Mouse (Mus musculus) heart, embryonic 13.5 days (tissue): Measurements from ENCODE around the gene F3. TPM values are rescaled to one million over a fixed set of nuclear protein-coding genes. Genes with fewer than 3 reads are reported as not detected.

Experiments used
- ATAC-seq: fragments of 200-750 bp; cut with Nextera tagmentation; 2 replicates; pipeline ENCODE4 v1.8.0; 2017; ENCODE audit warnings: moderate TSS enrichment; ENCODE audit not compliant: insufficient number of reproducible peaks, low FRiP score, low TSS enrichment; ENCODE audit errors: extremely low read depth
- H3K27ac ChIP-seq: fragments of 300-500 bp; sonication (generic); replicated peaks from 2 replicates; pipeline ENCODE4 v1.5.1; 2015; ENCODE audit warnings: moderate library complexity, mild to moderate bottlenecking, inconsistent platforms
- H3K27me3 ChIP-seq: fragments of 300-500 bp; sonication (generic); replicated peaks from 2 replicates; pipeline ENCODE4 v1.6.1; 2015; ENCODE audit warnings: mild to moderate bottlenecking, inconsistent platforms
- H3K36me3 ChIP-seq: fragments of 300-500 bp; sonication (generic); 2 replicates; pipeline ENCODE4 v1.6.1; 2015; ENCODE audit warnings: mild to moderate bottlenecking, inconsistent platforms
- H3K4me1 ChIP-seq: fragments of 300-500 bp; sonication (generic); 2 replicates; pipeline ENCODE4 v1.6.1; 2015; ENCODE audit warnings: inconsistent platforms
- H3K4me2 ChIP-seq: fragments of 300-500 bp; sonication (generic); 2 replicates; pipeline ENCODE4 v1.6.1; 2015; ENCODE audit warnings: inconsistent platforms, mild to moderate bottlenecking, moderate library complexity
- H3K4me3 ChIP-seq: fragments of 300-500 bp; sonication (generic); 2 replicates; pipeline ENCODE4 v1.5.1; 2015; ENCODE audit warnings: moderate library complexity, mild to moderate bottlenecking, inconsistent platforms
- H3K9ac ChIP-seq: fragments of 300-500 bp; sonication (generic); 2 replicates; pipeline ENCODE4 v1.6.1; 2015; ENCODE audit warnings: inconsistent platforms, mild to moderate bottlenecking, moderate library complexity
- H3K9me3 ChIP-seq: fragments of 300-500 bp; sonication (generic); 2 replicates; pipeline ENCODE4 v1.6.1; 2016; ENCODE audit warnings: inconsistent platforms
- WGBS: fragments of 180-500 bp; shearing (Covaris S2); methylation state at CpG from one replicate; pipeline ENCODE4 v1.1.7; 2015; ENCODE audit warnings: mixed read lengths; 5-methylcytosine and 5-hydroxymethylcytosine counted together
- polyA plus RNA-seq: library from polyadenylated mRNA; unstranded; fragments of >200 nt; fragmentation: Nextera tagmentation; extraction: Ambion mirVana; gene quantifications from 2 replicates; pipeline ENCODE4 v1.2.1, GENCODE M21; 2015

The F3 gene
- polyA plus RNA-seq: 6.0 and 7.3 TPM in 2 replicates

GRCm38 (mm10) chr3:121722971-121723844 is at the start of gene F3:
Gene F3 (plus strand): TSS chr3:121723537.
- WGBS: under 1% methylated on average over 71 of the region's 73 CpGs

GRCm38 (mm10) chr3:121678935-121679334 is 44.4 kb upstream of the F3 start:
- WGBS: 22% methylated on average over 4 of the region's 4 CpGs
- no peak overlapping the region for H3K27ac ChIP-seq
- no peak for ATAC-seq
- no peaks in the 10 kb centered on the region for H3K27me3 ChIP-seq
- H3K9ac ChIP-seq: no peak overlapping the region
- H3K9me3 ChIP-seq: no peaks in the 10 kb centered on the region
- peaks cover 23% of the 10 kb centered on the region for H3K4me1 ChIP-seq
- no peaks in the 10 kb centered on the region for H3K36me3 ChIP-seq
- no peak overlapping the region for H3K4me2 ChIP-seq
- no peak overlapping the region for H3K4me3 ChIP-seq

More at GRCm38 (mm10) chr3:121722971-121723844, at the start of gene F3:
- Histone ChIP-seq H3K36me3 (no peaks in the 10 kb centered on the region), H3K4me3 (peak within 1 kb of the TSS; percentile 74), H3K4me2 (peak within 1 kb of the TSS; percentile 89), H3K9me3 (no peaks in the 10 kb centered on the region), H3K4me1 (peaks cover 34% of the 10 kb centered on the region), H3K9ac (peak within 1 kb of the TSS; percentile 83), H3K27ac (peak within 1 kb of the TSS; percentile 71), H3K27me3 (peaks cover 13% of the 10 kb centered on the region)
- ATAC-seq: peak; percentile 77

- no peak for ATAC-seq
- H3K27ac ChIP-seq: no peak overlapping the region
- no peak overlapping the region for H3K4me3 ChIP-seq
- no peak overlapping the region for H3K4me2 ChIP-seq
- peaks cover 26% of the 10 kb centered on the region for H3K4me1 ChIP-seq
- 40% methylated on average over 3 of the region's 3 CpGs for WGBS
- no peaks in the 10 kb centered on the region for H3K36me3 ChIP-seq
- no peaks in the 10 kb centered on the region for H3K9me3 ChIP-seq
- H3K27me3 ChIP-seq: no peaks in the 10 kb centered on the region
- H3K9ac ChIP-seq: no peak overlapping the region
These were observed 43.9 kb upstream of the F3 start for GRCm38 (mm10) chr3:121679443-121679842.

- no peak overlapping the region for H3K4me3 ChIP-seq
- H3K36me3 ChIP-seq: no peaks in the 10 kb centered on the region
- no peak for ATAC-seq
- no peak overlapping the region for H3K27ac ChIP-seq
- peaks cover 27% of the 10 kb centered on the region for H3K4me1 ChIP-seq
- H3K9ac ChIP-seq: no peak overlapping the region
- H3K9me3 ChIP-seq: no peaks in the 10 kb centered on the region
- H3K27me3 ChIP-seq: no peaks in the 10 kb centered on the region
- H3K4me2 ChIP-seq: no peak overlapping the region
- 49% methylated on average over 3 of the region's 3 CpGs for WGBS
These were observed 43.1 kb upstream of the F3 start for GRCm38 (mm10) chr3:121680187-121680586.

GRCm38 (mm10) chr3:121682439-121683411 is 40.6 kb upstream of the F3 start:
- no peak overlapping the region for H3K4me2 ChIP-seq
- no peak for ATAC-seq
- H3K9ac ChIP-seq: no peak overlapping the region
- H3K27ac ChIP-seq: no peak overlapping the region
- H3K27me3 ChIP-seq: no peaks in the 10 kb centered on the region
- no peaks in the 10 kb centered on the region for H3K9me3 ChIP-seq
- WGBS: 79% methylated on average over 10 of the region's 10 CpGs
- peaks cover 28% of the 10 kb centered on the region for H3K4me1 ChIP-seq
- no peak overlapping the region for H3K4me3 ChIP-seq
- H3K36me3 ChIP-seq: no peaks in the 10 kb centered on the region

DNA sequence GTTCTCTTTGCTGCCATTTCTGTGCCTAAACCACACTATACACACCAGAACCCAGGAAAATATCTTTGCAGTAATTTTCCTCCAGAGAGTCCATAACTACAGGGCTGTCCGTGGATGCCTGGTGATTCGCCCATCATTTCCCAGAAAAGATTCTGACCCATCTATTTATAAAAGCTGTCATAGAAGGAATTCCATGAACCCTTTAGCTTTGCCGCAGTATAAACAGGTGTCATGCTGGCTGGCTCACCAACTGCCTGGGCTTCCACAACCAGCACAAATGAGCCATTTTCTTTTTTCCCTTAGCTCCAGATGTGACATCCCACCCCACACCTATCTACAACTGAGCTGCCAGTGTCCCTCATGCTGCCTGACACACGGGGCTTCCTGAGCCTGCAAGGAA is 38.8 kb upstream of the F3 start:
- WGBS: 42% methylated on average over 4 of the region's 4 CpGs

GRCm38 (mm10) chr3:121684963-121685362 is 38.4 kb upstream of the F3 start:
- Histone ChIP-seq H3K9me3 (no peaks in the 10 kb centered on the region), H3K4me1 (peaks cover 12% of the 10 kb centered on the region), H3K27ac (no peak overlapping the region), H3K4me3 (no peak overlapping the region), H3K4me2 (no peak overlapping the region), H3K27me3 (no peaks in the 10 kb centered on the region), H3K9ac (no peak overlapping the region), H3K36me3 (no peaks in the 10 kb centered on the region)
- no peak for ATAC-seq
- WGBS: 69% methylated on average over 4 of the region's 4 CpGs

More for the DNA sequence above, 38.8 kb upstream of the F3 start:
- Histone ChIP-seq H3K27ac (no peak overlapping the region), H3K9ac (no peak overlapping the region), H3K27me3 (no peaks in the 10 kb centered on the region), H3K9me3 (no peaks in the 10 kb centered on the region), H3K4me3 (no peak overlapping the region), H3K4me2 (no peak overlapping the region), H3K4me1 (peaks cover 12% of the 10 kb centered on the region), H3K36me3 (no peaks in the 10 kb centered on the region)
- no peak for ATAC-seq

DNA sequence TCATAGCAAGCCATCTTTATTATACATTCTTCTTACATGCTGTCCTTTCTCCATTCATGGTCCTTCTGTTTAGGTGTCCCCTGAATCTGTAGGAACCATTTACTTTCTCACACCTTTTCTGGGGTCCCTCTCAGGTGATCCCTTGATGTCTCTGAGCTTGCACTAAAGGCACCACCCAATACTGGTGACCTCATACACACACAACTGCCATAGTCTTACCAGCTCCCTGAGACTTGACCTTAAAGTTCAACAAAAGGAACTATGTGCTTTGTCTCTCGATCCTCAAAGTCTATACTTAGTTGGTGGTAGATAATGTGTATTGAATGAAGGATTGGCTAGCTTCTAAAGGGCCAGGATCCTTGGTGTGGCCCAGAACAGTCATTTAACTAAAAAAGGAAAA is 37.4 kb upstream of the F3 start:
- ATAC-seq: no peak
- no peak overlapping the region for H3K4me3 ChIP-seq
- no peaks in the 10 kb centered on the region for H3K36me3 ChIP-seq
- WGBS: 70% methylated on average over 1 of the region's 1 CpGs
- no peak overlapping the region for H3K9ac ChIP-seq
- no peaks in the 10 kb centered on the region for H3K27me3 ChIP-seq
- no peak overlapping the region for H3K4me2 ChIP-seq
- peaks cover 12% of the 10 kb centered on the region for H3K4me1 ChIP-seq
- no peak overlapping the region for H3K27ac ChIP-seq
- H3K9me3 ChIP-seq: no peaks in the 10 kb centered on the region

DNA sequence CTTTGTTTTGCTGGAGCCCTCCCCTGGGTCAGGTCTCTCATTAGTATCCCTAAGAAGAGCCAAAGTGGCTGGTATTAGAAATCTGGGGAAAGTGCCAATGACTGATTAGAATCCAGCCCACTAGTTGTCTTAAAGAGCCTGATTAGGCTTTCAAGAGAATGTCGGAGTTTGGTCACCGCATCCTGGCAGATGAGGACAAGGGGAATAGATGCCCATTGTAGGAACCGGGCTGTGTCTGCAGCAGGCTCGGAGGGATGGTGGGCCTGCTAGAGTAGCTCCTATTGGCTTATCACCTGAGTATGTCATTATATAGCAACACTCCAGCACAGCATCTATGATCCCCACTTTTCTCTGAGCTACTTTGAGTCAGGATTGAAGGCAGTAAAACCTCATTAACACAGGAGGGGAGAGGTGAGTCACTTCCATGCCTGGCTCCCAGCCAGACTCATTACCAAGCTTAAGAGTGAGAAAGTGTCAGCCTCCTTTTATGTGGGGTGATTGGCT is 36.9 kb upstream of the F3 start:
- Histone ChIP-seq H3K9ac (no peak overlapping the region), H3K27me3 (no peaks in the 10 kb centered on the region), H3K4me1 (peaks cover 12% of the 10 kb centered on the region), H3K4me3 (no peak overlapping the region), H3K9me3 (no peaks in the 10 kb centered on the region), H3K36me3 (no peaks in the 10 kb centered on the region), H3K4me2 (no peak overlapping the region), H3K27ac (no peak overlapping the region)
- 65% methylated on average over 4 of the region's 4 CpGs for WGBS
- no peak for ATAC-seq

GRCm38 (mm10) chr3:121687741-121688140 is 35.6 kb upstream of the F3 start:
- Histone ChIP-seq H3K9ac (no peak overlapping the region), H3K4me1 (peaks cover 12% of the 10 kb centered on the region), H3K4me3 (no peak overlapping the region), H3K27me3 (no peaks in the 10 kb centered on the region; the same call in 1 of the 2 replicates), H3K9me3 (no peaks in the 10 kb centered on the region), H3K27ac (no peak overlapping the region), H3K36me3 (no peaks in the 10 kb centered on the region), H3K4me2 (no peak overlapping the region)
- no peak for ATAC-seq
- WGBS: 74% methylated on average over 3 of the region's 3 CpGs

GRCm38 (mm10) chr3:121689029-121689428 is 34.3 kb upstream of the F3 start:
- Histone ChIP-seq H3K36me3 (no peaks in the 10 kb centered on the region), H3K27ac (no peak overlapping the region), H3K27me3 (no peaks in the 10 kb centered on the region; the same call in 1 of the 2 replicates), H3K9ac (no peak overlapping the region), H3K4me3 (no peak overlapping the region), H3K4me1 (peaks cover 12% of the 10 kb centered on the region), H3K9me3 (no peaks in the 10 kb centered on the region), H3K4me2 (no peak overlapping the region)
- no peak for ATAC-seq
- 52% methylated on average over 5 of the region's 5 CpGs for WGBS
